Mouse (Mus musculus) neural tube, embryonic 12.5 days (tissue): ENCODE measurements around the gene Srebf1. TPM values are rescaled to one million over a fixed set of nuclear protein-coding genes. Genes with fewer than 3 reads are reported as not detected.

Experiments
- ATAC-seq: fragments of 200-750 bp; cut with Nextera tagmentation; 2 replicates; pipeline ENCODE4 v1.8.0; 2017; ENCODE audit warnings: low read depth, mild to moderate bottlenecking, moderate TSS enrichment, moderate library complexity; ENCODE audit not compliant: low FRiP score
- H3K27ac ChIP-seq: fragments of 300-500 bp; sonication (generic); 2 replicates; pipeline ENCODE4 v1.5.1; 2016
- H3K27me3 ChIP-seq: fragments of 300-500 bp; sonication (generic); replicated peaks from 2 replicates; pipeline ENCODE4 v1.6.1; 2016; ENCODE audit warnings: mild to moderate bottlenecking
- H3K36me3 ChIP-seq: fragments of 300-500 bp; sonication (generic); 2 replicates; pipeline ENCODE4 v1.6.1; 2016; ENCODE audit warnings: mild to moderate bottlenecking
- H3K4me1 ChIP-seq: fragments of 300-500 bp; sonication (generic); 2 replicates; pipeline ENCODE4 v1.6.1; 2016
- H3K4me2 ChIP-seq: fragments of 300-500 bp; sonication (generic); replicated peaks from 2 replicates; pipeline ENCODE4 v1.6.1; 2016; ENCODE audit warnings: mild to moderate bottlenecking
- H3K4me3 ChIP-seq: fragments of 300-500 bp; sonication (generic); 2 replicates; pipeline ENCODE4 v1.5.1; 2016
- H3K9ac ChIP-seq: fragments of 300-500 bp; sonication (generic); 2 replicates; pipeline ENCODE4 v1.6.1; 2016; ENCODE audit warnings: mild to moderate bottlenecking
- H3K9me3 ChIP-seq: fragments of 300-500 bp; sonication (generic); 2 replicates; pipeline ENCODE4 v1.6.1; 2016; ENCODE audit warnings: mild to moderate bottlenecking
- WGBS: fragments of 180-500 bp; shearing (Covaris S2); methylation state at CpG from one replicate; pipeline ENCODE4 v1.1.7; 2016; 5-methylcytosine and 5-hydroxymethylcytosine counted together
- polyA plus RNA-seq: library from polyadenylated mRNA; unstranded; fragments of >200 nt; fragmentation: Nextera tagmentation; extraction: Ambion mirVana; gene quantifications from 2 replicates; pipeline ENCODE4 v1.2.1, GENCODE M21; 2016

The Srebf1 gene
- polyA plus RNA-seq, 1 experiment from 2014 or later: 50.0 TPM

GRCm38 (mm10) chr11:60253546-60253945, 31.2 kb upstream of the Srebf1 start:
- peaks cover 11% of the 10 kb centered on the region for H3K36me3 ChIP-seq
- no peaks in the 10 kb centered on the region for H3K27me3 ChIP-seq
- no peak for ATAC-seq
- H3K4me2 ChIP-seq: no peak overlapping the region
- 92% methylated on average over 2 of the region's 2 CpGs for WGBS
- no peak overlapping the region for H3K27ac ChIP-seq
- peaks cover 19% of the 10 kb centered on the region for H3K4me1 ChIP-seq
- H3K9me3 ChIP-seq: no peaks in the 10 kb centered on the region
- no peak overlapping the region for H3K9ac ChIP-seq
- no peak overlapping the region for H3K4me3 ChIP-seq

DNA sequence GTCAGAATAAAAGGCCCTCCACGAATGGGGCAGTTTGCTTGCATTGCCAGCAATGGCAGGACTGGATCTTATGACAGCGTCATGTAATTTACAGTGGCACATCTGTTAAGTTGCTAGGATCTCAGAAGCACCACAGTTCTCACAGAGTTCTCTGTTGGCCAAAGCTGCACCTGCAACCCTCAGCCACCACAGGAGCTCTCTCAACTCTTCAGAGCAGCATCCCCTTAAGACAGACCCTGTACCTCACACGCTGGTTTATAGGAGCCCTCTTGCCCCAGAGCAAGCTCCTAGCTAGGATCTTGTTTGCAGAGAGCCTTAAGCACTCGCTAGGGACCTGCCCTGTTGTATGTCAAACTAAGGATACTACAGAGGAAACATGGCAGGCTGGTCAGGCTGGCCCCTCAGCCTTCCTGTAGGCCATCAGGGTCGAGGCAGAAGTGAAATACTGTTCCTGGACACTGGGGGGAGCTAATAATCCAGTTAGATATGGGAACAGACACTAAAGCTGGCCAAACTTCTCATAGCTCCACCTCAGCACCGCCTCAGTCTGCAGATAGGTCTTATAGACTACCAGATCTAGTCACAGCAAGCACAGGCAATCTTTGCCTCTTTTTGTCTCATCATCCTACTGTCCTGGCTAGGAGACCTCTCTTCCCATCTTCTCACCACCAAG, 28.7 kb upstream of the Srebf1 start:
- Histone ChIP-seq H3K36me3 (peaks cover 4% of the 10 kb centered on the region; the same call in 1 of the 2 replicates), H3K9me3 (no peaks in the 10 kb centered on the region), H3K27me3 (no peaks in the 10 kb centered on the region), H3K9ac (no peak overlapping the region), H3K4me1 (peaks cover 14% of the 10 kb centered on the region), H3K27ac (no peak overlapping the region), H3K4me2 (no peak overlapping the region), H3K4me3 (no peak overlapping the region)
- WGBS: 59% methylated on average over 6 of the region's 6 CpGs
- ATAC-seq: no peak

GRCm38 (mm10) chr11:60249885-60250284, 27.5 kb upstream of the Srebf1 start:
- WGBS: 91% methylated on average over 2 of the region's 2 CpGs
- Histone ChIP-seq H3K27me3 (no peaks in the 10 kb centered on the region), H3K36me3 (peaks cover 5% of the 10 kb centered on the region; the same call in 1 of the 2 replicates), H3K9ac (no peak overlapping the region), H3K27ac (no peak overlapping the region), H3K4me2 (no peak overlapping the region), H3K4me1 (peaks cover 6% of the 10 kb centered on the region; the same call in 1 of the 2 replicates), H3K4me3 (no peak overlapping the region), H3K9me3 (no peaks in the 10 kb centered on the region)
- ATAC-seq: no peak

GRCm38 (mm10) chr11:60248596-60249404, 26.4 kb upstream of the Srebf1 start:
- Histone ChIP-seq H3K9ac (no peak overlapping the region), H3K4me2 (no peak overlapping the region), H3K4me1 (peaks cover 6% of the 10 kb centered on the region; the same call in 1 of the 2 replicates), H3K36me3 (peaks cover 2% of the 10 kb centered on the region; the same call in 1 of the 2 replicates), H3K9me3 (no peaks in the 10 kb centered on the region), H3K27ac (no peak overlapping the region), H3K4me3 (no peak overlapping the region), H3K27me3 (no peaks in the 10 kb centered on the region)
- no peak for ATAC-seq
- 41% methylated on average over 13 of the region's 13 CpGs for WGBS

DNA sequence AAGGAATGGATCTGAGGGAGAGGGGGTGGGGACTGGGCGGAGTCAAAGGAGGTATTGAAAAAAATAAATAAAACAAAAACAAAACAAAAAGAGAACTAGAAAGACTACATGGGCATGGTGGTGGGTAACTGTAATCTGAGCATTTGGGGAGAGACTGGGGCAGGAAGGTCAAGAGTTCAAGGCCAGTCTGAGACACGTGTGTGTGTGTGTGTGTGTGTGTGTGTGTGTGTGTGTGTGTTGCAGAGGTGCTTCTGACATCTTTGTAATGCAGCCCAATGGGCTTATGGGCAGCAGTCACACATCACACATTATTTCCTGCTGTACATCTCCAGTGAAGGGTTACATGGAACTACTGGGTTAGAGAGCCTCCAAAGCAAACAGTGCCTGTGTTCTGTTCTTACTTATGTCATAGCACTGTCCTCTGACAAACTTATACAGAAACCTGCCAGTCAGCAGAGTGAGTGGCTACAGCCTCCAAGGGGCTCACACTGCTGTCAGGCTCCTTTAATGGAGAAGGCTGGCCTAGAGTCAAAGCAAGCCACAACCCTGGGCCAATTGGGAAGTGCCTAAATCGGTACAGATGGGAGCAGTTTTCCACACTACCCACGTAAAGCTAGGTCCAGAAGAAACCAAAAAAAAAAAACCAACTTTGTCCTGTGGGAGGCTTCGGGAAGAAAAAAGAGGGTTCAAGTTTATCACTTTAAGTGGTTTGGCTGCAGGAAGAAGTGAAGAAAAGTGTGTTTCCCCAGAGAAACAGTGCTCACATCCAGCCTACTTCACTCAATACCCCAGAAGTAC, 25.6 kb upstream of the Srebf1 start:
- ATAC-seq: no peak
- no peak overlapping the region for H3K4me2 ChIP-seq
- no peaks in the 10 kb centered on the region for H3K27me3 ChIP-seq
- WGBS: 48% methylated on average over 5 of the region's 5 CpGs
- H3K36me3 ChIP-seq: peaks cover 2% of the 10 kb centered on the region; the same call in 1 of the 2 replicates
- H3K9me3 ChIP-seq: no peaks in the 10 kb centered on the region
- no peak overlapping the region for H3K4me3 ChIP-seq
- peaks cover 6% of the 10 kb centered on the region; the same call in 1 of the 2 replicates for H3K4me1 ChIP-seq
- no peak overlapping the region for H3K27ac ChIP-seq
- H3K9ac ChIP-seq: no peak overlapping the region

DNA sequence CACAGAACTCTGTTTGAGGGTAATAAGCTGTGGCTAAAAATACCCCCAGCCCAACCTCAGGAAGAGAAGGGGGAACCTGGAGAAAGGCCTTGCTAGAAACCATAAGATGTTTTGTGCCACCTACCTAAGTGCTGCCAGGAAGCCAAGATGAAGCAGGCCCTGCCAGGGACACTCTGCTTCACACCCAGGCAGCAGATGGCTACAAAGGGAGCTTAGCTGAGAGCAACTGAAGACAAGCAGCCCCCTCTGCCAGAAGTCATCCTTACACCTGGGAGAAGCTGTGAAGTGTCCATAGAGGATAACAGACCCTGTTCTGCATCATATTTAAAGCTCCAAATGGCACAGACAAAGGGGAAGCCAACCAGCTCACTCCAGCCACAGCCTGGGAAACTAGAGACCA, 23.7 kb upstream of the Srebf1 start:
- H3K9ac ChIP-seq: no peak overlapping the region
- no peak overlapping the region for H3K4me2 ChIP-seq
- H3K9me3 ChIP-seq: no peaks in the 10 kb centered on the region
- H3K4me3 ChIP-seq: no peak overlapping the region
- H3K27me3 ChIP-seq: no peaks in the 10 kb centered on the region
- no peak for ATAC-seq
- H3K4me1 ChIP-seq: peaks cover 6% of the 10 kb centered on the region; the same call in 1 of the 2 replicates
- H3K36me3 ChIP-seq: peaks cover 14% of the 10 kb centered on the region; the same call in 1 of the 2 replicates
- no peak overlapping the region for H3K27ac ChIP-seq

- Histone ChIP-seq H3K36me3 (peaks cover 25% of the 10 kb centered on the region; the same call in 1 of the 2 replicates), H3K9ac (no peak overlapping the region), H3K27ac (no peak overlapping the region), H3K4me1 (peaks cover 6% of the 10 kb centered on the region; the same call in 1 of the 2 replicates), H3K4me3 (no peak overlapping the region), H3K27me3 (no peaks in the 10 kb centered on the region), H3K9me3 (no peaks in the 10 kb centered on the region), H3K4me2 (no peak overlapping the region)
- ATAC-seq: no peak
- 71% methylated on average over 11 of the region's 11 CpGs for WGBS
These were observed 22.2 kb upstream of the Srebf1 start for GRCm38 (mm10) chr11:60244503-60245143.

DNA sequence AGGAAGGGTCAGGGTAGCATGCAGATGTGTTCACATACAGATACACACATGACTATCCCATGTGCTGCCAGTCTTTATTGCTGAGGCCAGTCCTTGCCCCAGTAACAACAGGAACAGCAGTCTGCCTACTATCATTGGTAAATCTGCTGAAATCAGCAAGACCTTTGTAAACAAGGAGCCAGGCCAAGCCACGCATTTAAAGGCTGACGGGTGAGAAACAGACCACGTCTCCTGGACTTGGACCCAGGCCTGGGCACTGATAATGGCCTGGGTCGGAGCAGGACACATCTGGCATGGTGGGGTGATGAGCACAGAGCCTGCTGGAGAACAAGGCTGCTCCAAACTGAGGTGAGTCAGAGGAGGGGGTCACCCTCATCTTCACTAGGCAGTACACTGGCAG, 18.1 kb upstream of the Srebf1 start:
- ATAC-seq: no peak

DNA sequence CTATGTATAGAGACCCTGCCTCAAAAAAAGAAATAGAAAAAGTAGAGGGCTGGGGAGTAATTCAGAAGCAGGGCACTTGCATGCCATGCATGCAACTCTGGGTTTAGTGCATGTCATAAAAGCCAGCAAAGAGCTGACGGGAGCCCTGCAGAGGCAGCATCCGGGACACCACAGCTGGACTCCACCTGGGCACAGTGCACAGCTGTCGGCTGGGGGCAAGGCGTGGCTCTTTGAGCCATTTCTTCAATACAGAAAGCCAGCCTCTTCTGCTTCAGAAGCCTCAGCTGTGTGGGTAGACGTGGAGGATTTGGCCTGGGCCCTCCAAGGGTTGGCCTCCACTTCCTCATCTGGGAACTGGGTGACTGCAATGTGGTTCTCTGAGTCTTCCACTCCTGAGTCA, 13.0 kb upstream of the Srebf1 start:
- Histone ChIP-seq H3K36me3 (peaks cover 20% of the 10 kb centered on the region), H3K27me3 (no peaks in the 10 kb centered on the region), H3K4me2 (no peak overlapping the region), H3K4me3 (no peak overlapping the region), H3K9me3 (no peaks in the 10 kb centered on the region), H3K4me1 (peaks cover 12% of the 10 kb centered on the region), H3K9ac (no peak overlapping the region), H3K27ac (no peak overlapping the region)
- 55% methylated on average over 5 of the region's 5 CpGs for whole genome bisulfite sequencing
- ATAC-seq: no peak

More for the DNA sequence above, 18.1 kb upstream of the Srebf1 start:
- Histone ChIP-seq H3K4me2 (no peak overlapping the region), H3K4me1 (no peaks in the 10 kb centered on the region), H3K27ac (no peak overlapping the region), H3K9ac (no peak overlapping the region), H3K9me3 (no peaks in the 10 kb centered on the region), H3K27me3 (no peaks in the 10 kb centered on the region), H3K36me3 (peaks cover 36% of the 10 kb centered on the region), H3K4me3 (no peak overlapping the region)
- 93% methylated on average over 4 of the region's 4 CpGs for WGBS

DNA sequence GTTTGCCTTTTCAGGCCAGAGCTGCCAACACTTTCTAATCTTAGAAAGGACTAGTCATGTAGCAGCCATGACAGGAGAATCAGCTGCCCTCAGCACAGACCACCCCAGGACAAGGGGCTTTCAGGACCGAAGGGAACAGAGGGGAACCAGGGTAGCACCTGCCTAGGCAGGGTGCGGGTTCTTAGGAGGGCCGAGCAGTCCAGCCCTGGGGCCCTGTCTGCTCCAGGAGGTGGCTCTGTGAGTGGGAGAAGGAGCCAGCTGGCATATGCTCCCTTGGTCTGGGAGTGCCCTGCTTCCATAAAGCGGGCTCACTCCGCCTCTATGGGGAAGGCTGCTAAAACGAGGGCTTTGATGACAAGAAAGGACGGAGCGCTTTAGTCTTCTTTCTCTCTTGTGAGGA, 10.9 kb upstream of the Srebf1 start:
- Histone ChIP-seq H3K9ac (0 out of 2 replicates have a peak overlapping the region, but pooled peaks have one; percentile 19), H3K4me1 (peaks cover 12% of the 10 kb centered on the region), H3K4me2 (no peak overlapping the region), H3K9me3 (no peaks in the 10 kb centered on the region), H3K36me3 (peaks cover 29% of the 10 kb centered on the region), H3K27me3 (no peaks in the 10 kb centered on the region), H3K4me3 (no peak overlapping the region), H3K27ac (no peak overlapping the region)
- no peak for ATAC-seq
- WGBS: 65% methylated on average over 8 of the region's 8 CpGs

DNA sequence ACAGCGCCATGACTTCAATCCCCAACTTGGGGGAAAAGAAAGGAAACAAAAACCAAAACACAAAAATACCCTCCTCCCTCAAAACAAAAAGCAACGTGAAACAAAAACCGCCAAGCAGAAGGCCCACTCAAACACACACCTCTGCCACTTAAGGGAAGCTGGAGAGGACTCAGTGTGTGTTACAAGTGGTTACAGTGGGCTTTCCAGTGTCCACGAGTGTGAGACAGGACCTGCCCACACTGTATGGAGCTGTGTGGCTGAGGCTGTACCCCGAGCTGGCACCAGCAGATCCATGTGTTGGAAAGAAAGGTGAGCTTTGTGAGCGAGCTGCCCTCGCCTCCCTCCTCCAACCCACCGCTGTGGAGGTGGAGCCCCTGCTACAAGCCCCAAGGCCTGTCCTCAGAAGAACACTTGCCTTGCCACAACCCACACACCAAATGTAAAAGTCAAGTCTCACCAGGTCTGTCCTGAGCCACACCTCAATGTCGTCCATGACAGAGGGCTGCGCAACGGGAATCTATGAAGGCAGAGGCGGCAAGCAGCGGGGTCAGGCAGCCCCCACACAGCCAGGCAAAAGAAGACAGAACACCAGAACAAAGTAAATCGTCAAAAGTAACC, 10.2 kb upstream of the Srebf1 start:
- H3K27ac ChIP-seq: no peak overlapping the region
- ATAC-seq: no peak

More for the DNA sequence above, 10.2 kb upstream of the Srebf1 start:
- H3K4me2 ChIP-seq: no peak overlapping the region
- no peaks in the 10 kb centered on the region for H3K27me3 ChIP-seq
- 81% methylated on average over 14 of the region's 14 CpGs for WGBS
- peaks cover 22% of the 10 kb centered on the region for H3K36me3 ChIP-seq
- H3K4me1 ChIP-seq: peaks cover 12% of the 10 kb centered on the region
- no peaks in the 10 kb centered on the region for H3K9me3 ChIP-seq
- H3K4me3 ChIP-seq: no peak overlapping the region
- H3K9ac ChIP-seq: no peak overlapping the region
